Comparison of ENCODE assay signal across 10 mouse cellular contexts in genomic region chr1:76276148-76276547, GRCm38 (mm10).
DNase-seq lines count a peak whose midpoint lies in the region; ATAC-seq and TF ChIP-seq lines count a peak whose summit lies in the region.
"Had no signal": no experiment of that assay in that cellular context is flagged by ENCODE, and none has a peak within 500 bp of the region (broad histone marks: within the 10 kb centered on the region; RNA-seq: fewer than 3 reads in every experiment).

No protein-coding gene starts in this region.

- no peak for TF ChIP-seq CTCF in intestine, postnatal 0 days (IDR thresholded peaks at IDR 0.05; ENCODE audit: low read depth)

- ATAC-seq in neural tube, embryonic 15.5 days (ENCODE audit: low FRiP score), result no peak
- no peak for ATAC-seq in intestine, postnatal 0 days
- no peak for ATAC-seq in granulocyte monocyte progenitor cell, adult 5-6 weeks (replicated peaks; ENCODE audit: poor library complexity, severe bottlenecking)
- ATAC-seq: liver, postnatal 0 days had no signal

- H3K36me3 ChIP-seq in neural tube, embryonic 15.5 days, result no peaks in the 10 kb centered on the region
- no peaks in the 10 kb centered on the region for H3K36me3 ChIP-seq in intestine, postnatal 0 days (ENCODE audit: control insufficient read depth, insufficient read depth)

- H3K27me3 ChIP-seq in neural tube, embryonic 15.5 days (replicated peaks), result no peaks in the 10 kb centered on the region
- H3K27me3 ChIP-seq in intestine, postnatal 0 days (replicated peaks; ENCODE audit: control insufficient read depth, insufficient read depth, low read length), result no peaks in the 10 kb centered on the region

- no peak overlapping the region for H3K4me3 ChIP-seq in neural tube, embryonic 15.5 days (replicated peaks)
- no peak overlapping the region for H3K4me3 ChIP-seq in intestine, postnatal 0 days (ENCODE audit: low read depth, low read length)

- no peak overlapping the region for H3K27ac ChIP-seq in neural tube, embryonic 15.5 days (replicated peaks)
- H3K27ac ChIP-seq in intestine, postnatal 0 days (ENCODE audit: low read depth, low read length), result no peak overlapping the region

- H3K4me2 ChIP-seq in neural tube, embryonic 15.5 days, result no peak overlapping the region
- no peak overlapping the region for H3K4me2 ChIP-seq in intestine, postnatal 0 days (replicated peaks; ENCODE audit: low read depth)

- peak; percentile 25 for DNase-seq in adrenal gland, adult 2 months
- no peak for DNase-seq in adrenal gland, postnatal 4 days (ENCODE audit: low spot score in 2 of 2)
- peak; percentile 19 for DNase-seq in neural tube, embryonic 10.5 days (ENCODE audit: extremely low spot score, low spot score)
- peak; percentile 47 for DNase-seq in heart, postnatal 4 days
- peak; percentile 33 for DNase-seq in ovary, postnatal 36 days (ENCODE audit: low spot score)
- DNase-seq: liver, postnatal 0 days; right cerebral cortex, postnatal 25 days had no signal

- H3K4me1 ChIP-seq in neural tube, embryonic 15.5 days, result peaks cover 4% of the 10 kb centered on the region; the same call in 1 of the 2 replicates
- no peaks in the 10 kb centered on the region for H3K4me1 ChIP-seq in intestine, postnatal 0 days (replicated peaks; ENCODE audit: control insufficient read depth, insufficient read depth, low read length)

- no peaks in the 10 kb centered on the region for H3K9me3 ChIP-seq in neural tube, embryonic 15.5 days (replicated peaks)
- H3K9me3 ChIP-seq in intestine, postnatal 0 days (ENCODE audit: control insufficient read depth), result no peaks in the 10 kb centered on the region

- WGBS in neural tube, embryonic 15.5 days, result 33% methylated on average over 7 of the region's 7 CpGs
- 48% methylated on average over 7 of the region's 7 CpGs for WGBS in intestine, postnatal 0 days

- no peak overlapping the region for H3K9ac ChIP-seq in neural tube, embryonic 15.5 days (replicated peaks)
- no peak overlapping the region for H3K9ac ChIP-seq in intestine, postnatal 0 days (ENCODE audit: low read depth, low read length)
- H3K9ac ChIP-seq: liver, postnatal 0 days had no signal

Comparison
In these comparisons a context has a peak if more than half of its experiments do, and no peak if none do; other contexts are left out.
1. DNase-seq: peak in adrenal gland, adult 2 months (single experiment), neural tube, embryonic 10.5 days (single experiment), heart, postnatal 4 days (single experiment) and ovary, postnatal 36 days (single experiment); none in adrenal gland, postnatal 4 days (0 of 2).